Mouse (Mus musculus): ENCODE results near the gene Xirp1. TPM values are rescaled to one million over a fixed set of nuclear protein-coding genes. Genes with fewer than 3 reads are reported as not detected.
A peak's percentile ranks its signal among the peaks of the same experiment; 100 is the strongest.
"Not testable (repeated sequence)": the region's sequence is repeated elsewhere in the genome, so short reads cannot be mapped to it uniquely, and the experiment has no call there.

Xirp1 gene
- total RNA-seq, 2 experiments from 2014 or later, result 0.07 to 0.09 TPM

DNA sequence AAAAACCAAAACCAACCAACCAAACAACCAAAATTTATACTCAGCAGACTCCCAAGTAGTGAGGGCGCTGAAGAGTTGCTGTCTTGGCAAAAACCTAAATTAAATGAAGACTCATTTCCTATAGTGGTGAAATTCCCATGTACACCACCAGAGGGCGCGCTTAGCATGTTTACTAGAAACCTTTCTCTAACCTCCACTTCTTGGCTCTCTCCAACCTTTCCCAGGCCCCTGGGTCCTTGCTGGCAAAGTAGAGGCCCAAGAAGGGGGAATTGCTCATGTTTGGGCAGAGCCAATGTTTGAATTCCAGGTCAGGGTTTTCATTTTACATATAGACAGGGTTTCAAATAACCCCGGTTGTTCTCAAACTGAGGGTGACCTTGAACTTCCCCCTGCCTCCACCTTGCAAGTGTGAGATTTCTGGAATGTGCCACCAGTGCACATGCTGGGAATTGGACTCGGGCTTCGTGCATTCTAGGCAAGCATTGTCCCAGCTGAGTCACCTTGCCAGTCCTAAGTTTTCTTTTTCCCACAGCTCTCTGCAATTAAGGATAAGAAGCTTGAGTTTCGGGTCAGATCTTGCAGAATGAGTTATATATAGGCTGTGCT, 3.0 kb downstream of the Xirp1 start:
- DNase-seq (ENCODE audit: low spot score in 2 of 2), result peak; percentile 84 to 85

DNA sequence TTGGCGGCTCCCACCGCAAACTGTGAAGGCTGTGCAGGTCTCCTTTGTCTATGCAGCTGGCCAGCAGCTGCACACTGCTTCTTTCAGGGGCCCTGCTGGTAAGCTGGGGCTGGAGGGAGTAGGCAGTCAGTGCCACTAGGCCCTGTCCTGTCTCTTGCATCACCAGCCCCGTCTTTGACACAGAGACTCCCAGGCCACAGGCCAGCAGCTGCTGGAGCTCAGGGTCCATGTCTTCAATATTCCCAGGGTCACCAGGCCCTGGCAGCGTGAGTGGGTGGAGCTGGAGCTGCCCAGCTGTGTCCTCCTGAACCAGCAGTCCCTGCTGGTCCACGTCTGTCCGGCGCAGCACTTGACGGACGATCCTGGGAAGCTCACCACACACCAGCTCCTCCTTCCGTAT, 6.4 kb downstream of the Xirp1 start:
- DNase-seq (ENCODE audit: low spot score in 2 of 2), result no peak

DNA sequence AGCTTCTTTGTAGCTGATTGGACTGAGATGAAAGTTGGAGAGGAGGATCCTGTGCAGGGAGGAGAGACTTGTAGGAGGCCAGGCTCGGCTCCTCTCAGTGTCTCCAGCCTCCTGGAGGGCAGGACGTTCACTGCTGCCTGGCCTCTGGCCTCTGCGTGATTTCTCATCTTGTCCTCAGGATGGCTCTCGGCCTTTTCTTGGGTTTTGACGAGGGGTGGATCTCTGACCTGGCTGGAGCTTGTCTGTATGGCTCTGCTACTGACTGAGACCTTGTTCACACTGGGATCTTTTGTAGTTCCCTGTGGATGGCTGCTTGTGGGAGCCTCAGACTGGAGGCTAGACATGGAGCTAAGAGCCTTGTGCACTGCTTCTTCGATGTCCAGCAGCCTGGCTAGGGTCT, 8.6 kb downstream of the Xirp1 start:
- DNase-seq (ENCODE audit: low spot score in 2 of 2), result no peak

DNA sequence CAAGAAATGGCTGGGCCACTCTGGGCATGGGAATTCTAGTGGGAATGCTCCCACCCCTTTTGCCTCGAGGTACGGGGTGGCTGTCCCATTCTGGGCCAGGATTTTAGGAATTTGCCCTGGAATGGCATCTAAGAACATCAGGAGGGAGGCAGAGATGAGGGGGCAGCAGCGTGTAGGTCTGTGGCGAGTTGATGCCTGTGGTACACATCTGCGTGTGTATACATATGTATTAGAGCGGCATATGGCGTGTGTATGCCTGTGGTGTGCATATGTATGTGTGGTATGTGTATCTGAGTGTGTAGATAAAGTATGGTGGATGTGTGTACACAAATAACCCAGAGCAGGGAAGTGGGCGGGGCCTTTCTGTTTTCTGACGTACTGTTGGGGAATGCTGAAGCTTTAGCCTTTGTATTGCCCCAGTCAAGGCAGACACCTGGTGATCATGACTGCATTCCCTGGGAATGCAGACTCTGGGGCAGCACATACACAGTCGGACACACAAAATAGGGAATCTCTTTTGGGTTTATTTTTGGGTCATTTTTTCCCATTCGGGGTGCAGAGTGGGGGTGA, 10.1 kb downstream of the Xirp1 start:
- no peak for DNase-seq (ENCODE audit: low spot score in 2 of 2)

DNA sequence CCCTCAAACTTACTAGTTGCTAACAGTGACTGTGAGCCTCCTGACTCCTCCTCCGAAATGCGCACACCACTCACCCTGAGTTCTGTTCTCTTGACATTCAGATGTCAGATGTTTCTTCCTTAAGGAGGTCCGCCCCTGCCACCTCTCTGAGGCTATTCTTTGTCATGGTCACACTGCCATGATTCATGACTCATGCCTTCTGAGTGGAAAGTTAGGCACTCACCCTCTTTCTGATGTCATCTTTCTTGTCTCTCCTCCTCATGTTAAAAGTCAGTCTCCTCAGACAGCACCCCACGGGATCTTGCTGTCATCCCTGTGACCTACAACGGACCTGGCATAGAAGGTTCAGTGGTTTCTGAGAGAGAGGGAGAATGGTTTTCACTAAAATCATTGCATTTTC, 10.6 kb downstream of the Xirp1 start:
- DNase-seq (ENCODE audit: low spot score in 2 of 2), result no peak

DNA sequence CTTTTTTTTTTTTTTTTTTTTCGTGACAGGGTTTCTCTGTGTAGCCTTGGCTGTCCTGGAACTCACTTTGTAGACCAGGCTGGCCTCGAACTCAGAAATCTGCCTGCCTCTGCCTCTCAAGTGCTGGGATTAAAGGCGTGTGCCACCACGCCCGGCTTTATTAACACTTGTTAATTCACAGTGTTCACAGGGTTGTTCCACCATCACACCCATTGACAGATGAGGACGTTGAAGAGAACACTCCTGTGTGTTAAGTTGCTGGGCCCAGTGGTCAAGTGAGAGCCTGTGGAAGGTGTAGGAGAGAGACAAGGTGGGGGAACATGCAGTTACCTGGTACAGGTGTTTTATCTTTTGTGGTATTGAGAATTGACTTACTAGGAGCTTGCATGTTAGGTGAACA, 11.2 kb downstream of the Xirp1 start:
- DNase-seq (ENCODE audit: low spot score in 2 of 2), result not testable (repeated sequence)

DNA sequence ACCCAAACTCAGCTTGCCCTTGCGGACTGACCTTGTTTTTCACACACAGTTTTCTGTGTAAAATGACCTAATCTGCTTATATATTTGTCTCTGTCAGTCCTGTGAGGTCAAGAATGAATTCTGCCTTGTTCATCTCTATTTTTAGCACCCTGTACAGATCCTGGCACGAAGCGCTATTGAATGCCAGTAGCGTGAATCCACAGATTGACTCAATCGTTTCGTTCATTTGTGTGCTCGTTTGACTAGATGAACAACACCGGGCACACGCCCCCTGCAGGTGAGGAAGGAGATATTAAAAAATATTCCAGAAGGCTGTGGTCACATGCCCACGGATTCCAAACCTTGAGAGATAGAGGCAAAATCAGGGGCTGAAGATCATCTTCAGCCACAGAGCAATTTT, 11.9 kb downstream of the Xirp1 start:
- peak; percentile 75 to 79 for DNase-seq (ENCODE audit: low spot score in 2 of 2)

DNA sequence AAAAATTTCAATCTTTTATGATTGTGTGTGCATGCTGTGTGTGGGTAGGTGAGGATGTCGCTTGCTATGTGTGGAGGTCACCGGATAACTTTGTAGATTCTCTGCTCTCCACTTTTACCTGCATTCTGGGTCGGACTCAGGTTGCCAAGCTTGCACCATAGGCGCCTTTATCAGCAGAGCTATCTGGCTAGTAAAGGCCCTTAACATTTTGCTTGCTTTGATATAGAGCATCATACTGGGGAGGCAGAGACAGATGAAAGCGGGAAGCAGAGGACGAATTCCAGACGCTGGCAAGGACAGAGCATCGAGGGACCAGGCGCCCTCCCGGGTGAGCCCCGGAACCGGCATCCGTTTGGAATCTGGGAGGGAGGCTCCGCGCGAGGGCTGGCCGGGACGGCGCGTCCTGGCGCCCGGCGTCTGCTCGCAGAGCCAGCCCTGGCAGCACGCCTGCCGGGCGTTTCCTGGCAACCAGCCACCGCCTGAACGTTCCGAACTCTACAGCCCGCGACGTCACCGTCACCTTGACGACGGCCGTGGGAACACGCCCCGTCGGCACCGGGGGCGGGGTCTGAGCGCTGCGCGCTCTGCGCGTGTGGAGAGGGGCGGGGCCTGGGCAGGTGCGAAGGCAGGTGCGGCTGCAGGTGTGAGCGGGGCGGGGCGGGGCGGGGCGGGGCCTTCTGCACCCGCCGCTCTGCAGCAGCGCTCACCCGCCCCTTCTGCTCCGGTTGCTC, 12.5 kb downstream of the Xirp1 start:
- peak; percentile 99 for DNase-seq (ENCODE audit: low spot score in 2 of 2)

DNA sequence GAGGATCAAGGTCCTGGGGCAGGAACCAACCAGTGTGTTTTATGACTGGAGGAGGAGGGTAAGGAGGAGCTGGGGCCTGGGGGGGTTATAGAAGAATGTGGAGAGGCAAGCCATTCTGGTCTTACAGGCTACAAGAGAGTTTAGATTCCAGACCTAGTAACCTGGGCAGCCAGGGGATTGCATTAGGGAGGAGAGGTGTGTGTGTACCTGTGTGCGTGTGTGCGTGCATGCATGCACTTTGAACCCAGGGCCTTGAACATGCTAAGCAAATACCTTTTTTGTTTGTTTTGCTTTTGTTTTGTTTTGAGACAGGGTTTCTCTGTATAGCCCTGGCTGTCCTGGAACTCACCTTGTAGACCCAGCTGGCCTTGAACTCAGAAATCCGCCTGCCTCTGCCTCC, 13.5 kb downstream of the Xirp1 start:
- DNase-seq (ENCODE audit: low spot score in 2 of 2), result no peak

DNA sequence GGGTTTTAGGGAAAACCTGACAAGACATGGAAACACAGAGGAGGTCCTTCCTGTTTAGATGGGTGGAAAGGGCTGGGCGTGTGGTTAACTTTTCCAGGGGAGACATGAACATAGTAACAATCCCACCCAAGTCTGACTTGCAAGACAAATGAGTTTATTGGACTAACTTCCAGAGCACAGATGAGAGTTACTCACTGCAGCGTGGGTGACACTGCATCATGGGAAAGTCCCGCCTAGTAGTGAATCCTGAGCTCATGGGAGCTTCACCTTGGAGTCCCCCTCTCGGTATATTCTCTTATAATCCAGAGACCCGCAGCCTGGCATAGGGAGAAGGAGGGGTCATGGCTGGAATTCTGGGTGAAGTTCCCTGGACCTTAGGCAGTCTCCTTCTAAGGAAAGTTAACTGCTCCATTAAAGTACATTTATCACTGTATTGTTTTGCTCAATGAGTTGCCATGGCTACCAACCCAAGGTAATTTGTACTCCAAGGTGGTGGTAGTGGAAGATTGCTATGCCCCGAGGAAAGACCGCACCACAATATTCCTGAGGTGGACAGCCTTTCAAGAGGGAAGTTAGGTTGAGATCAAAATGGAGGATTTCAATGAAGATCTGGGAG, 14.1 kb downstream of the Xirp1 start:
- no peak for DNase-seq (ENCODE audit: low spot score in 2 of 2)

DNA sequence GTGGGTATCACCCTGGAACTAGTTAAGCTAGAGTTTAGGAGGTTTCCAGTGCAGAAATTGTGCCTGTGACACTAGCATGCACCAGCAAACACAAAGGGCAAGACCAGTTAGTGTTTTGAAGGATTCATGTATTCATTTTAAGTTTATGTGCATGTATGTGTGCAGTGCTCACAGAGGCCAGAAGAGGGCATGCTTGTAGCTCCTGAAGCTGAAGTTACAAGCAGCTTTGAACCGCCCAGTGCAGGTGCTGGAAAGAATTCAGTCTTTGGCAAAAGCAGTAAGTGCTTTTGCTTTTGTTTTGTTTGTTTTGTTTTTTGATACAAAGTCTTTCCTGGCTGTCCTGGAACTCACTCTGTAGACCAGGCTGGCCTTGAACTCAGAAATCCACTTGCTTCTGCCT, 15.6 kb downstream of the Xirp1 start:
- DNase-seq (ENCODE audit: low spot score in 2 of 2), result no peak

DNA sequence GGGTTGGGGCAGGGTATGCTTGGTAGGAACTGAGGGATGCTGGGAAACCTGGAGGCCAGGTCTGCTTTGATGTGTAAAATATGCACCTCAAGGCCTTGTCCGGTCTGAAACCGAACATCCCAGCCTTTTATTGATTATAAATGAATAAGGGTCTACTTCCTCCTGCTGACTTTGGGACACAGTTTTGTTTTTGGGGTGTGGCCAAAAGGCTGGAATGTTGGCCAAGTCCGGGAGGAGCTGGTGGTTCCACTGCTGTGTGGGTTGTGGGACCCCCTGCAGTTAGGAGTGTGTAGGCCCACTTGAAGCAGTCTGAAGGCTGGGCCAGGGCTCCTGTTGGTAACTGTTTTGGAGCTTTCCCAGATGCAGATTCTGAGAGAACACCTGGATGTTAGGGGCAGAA, 17.5 kb downstream of the Xirp1 start:
- no peak for DNase-seq (ENCODE audit: low spot score in 2 of 2)

DNA sequence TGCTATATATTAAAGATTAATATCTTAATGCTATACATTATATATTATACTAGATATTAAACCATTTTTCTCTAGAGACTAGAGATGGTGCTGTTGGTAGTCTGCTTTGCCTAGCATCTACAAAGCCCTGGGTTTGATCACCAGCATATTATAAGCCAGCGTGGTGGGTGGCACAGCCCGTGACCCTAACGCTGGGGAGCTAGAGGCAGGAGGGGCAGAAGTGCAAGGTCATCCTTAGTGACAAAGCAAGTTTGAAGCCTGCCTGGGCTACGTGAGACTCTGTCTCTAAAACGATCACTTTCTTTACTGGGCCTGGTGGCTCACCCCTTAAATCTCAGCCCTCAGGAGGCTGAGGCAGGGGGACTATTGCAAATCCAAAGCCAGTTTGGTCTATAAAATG, 20.5 kb downstream of the Xirp1 start:
- DNase-seq (ENCODE audit: low spot score in 2 of 2), result no peak

DNA sequence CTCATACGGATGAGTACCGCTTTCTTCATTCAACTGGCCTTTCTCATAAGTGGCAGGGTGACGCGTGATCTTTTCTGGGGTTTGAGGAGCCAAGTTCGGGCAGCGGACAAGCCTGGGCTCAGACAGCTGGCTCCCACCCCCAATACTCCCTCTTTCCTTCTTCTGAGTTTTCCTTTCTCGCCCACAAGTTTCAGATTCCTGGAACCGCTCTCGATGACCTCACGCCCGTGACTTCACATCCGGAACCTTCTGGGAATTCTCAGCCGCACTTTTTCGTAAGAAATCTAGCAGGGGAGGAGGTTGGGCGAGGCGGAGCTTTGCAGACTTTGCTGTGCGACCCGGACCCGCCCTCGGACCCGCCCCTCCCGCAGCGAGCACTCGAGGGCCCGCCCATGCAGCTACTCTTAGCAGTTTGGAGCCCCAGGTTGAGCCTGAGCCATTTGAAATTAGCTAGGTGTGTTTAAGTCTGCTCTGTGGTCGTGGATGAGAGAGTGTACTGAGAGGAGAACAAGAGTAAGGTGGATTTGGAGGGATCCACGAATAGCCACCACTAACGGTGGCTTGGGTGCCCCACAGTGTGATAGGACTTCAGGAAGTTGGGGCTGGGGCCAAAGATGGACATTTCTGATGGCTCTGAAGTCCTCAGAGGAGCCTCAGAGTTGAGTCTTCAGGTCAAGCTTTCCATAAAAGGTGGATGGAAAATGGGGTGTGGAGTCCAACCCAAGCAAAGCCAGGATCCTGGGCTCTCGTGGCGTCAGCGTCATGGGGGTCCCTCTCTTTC, 21.3 kb downstream of the Xirp1 start:
- peak in 1 of 2 experiments; percentile 56 for DNase-seq (ENCODE audit: low spot score in 2 of 2)

DNA sequence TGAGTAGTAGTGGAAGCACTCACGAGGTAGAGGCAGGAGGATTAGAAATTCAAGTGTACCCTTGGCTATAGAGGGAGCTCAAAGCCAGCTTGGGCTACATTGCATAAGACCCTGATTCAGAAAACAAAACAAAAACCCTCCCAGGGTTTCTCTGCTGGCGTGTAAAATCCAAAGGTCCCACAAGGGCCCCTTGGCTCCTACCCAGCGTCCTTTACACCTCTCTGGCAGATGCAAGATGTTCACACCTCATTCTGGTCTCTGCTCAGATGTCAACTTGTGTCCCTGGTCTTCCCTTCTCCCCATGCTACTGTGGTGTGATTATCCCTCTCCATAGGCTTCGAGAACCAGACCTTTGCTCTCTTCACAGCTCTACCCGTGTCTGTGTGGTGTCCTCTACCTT, 22.6 kb downstream of the Xirp1 start:
- no peak for DNase-seq (ENCODE audit: low spot score in 2 of 2)

DNA sequence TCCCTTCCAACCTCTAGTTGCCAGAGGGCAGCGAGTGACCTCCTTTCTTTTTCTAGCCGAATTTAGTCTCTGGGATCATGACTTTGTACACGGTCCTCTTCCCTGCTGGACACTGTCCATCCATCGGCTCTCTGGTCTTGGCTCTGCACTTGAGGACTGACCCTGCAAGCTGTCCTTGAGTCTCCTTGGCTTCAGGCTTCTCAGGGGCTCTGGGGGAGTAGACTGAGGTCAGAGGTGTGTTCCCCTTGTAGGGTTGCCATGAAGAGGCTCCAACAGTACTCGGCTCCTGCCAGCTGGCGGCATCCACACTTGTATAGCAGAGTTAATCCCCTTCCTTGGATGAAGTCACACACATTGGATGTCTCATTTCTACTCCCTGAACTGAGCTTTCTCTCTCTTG, 23.8 kb downstream of the Xirp1 start:
- peak in 1 of 2 experiments; percentile 14 for DNase-seq (ENCODE audit: low spot score in 2 of 2)

DNA sequence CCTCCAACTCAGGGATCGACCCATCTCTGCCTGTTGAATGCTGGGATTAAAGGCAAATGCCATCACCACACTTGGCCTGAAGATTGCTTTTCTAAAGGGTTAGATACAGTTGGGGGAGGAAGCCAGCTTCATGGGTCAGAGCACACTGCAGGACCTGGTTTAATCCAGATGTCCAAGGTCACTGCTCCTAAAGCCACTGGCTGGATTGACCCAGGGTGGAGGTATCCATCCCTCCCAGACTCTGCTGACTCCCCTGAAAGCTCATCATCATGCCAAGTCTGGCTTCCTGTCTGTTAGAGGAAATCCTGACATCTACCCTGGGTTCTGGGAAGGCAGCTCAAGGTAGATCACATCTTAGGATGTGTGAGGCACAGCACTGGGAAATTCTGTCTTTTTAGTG, 24.6 kb downstream of the Xirp1 start:
- no peak for DNase-seq (ENCODE audit: low spot score in 2 of 2)

DNA sequence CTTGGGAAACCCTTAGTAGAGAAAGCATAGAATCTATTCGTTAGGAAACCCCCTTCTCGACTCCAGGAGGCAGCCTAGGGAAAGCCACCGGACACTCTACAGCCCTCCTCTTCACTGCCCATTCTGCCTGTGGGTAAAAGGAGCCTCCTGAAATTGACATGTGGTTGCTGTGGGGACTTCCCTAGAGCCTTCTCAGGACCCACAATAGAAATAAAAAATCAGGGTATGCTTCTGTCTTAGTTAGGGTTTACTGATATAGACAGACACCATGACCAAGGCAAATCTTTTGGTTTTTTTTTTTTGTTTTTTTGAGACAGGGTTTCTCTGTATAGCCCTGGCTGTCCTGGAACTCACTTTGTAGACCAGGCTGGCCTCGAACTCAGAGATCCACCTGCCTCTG, 27.3 kb downstream of the Xirp1 start:
- no peak for DNase-seq (ENCODE audit: low spot score in 2 of 2)

DNA sequence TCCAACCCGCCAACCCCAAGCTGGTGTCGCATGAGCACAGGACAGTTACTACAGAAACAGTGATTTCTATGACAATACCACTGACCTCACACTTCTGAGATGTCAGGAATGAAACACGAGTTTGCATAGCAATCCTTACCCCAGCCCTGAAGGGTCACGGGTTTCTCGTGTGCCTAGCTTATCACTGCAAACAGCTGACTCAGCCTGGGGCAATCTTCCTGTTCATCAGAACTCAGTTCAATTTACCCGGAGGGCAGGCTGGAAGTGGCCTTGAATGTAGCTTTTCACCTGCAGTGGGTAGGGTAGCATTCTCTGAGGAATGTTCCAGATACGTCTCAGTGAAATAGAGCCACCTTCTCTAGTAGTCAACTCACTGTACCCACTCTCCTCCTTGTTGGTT, 29.2 kb downstream of the Xirp1 start:
- DNase-seq (ENCODE audit: low spot score in 2 of 2), result no peak

DNA sequence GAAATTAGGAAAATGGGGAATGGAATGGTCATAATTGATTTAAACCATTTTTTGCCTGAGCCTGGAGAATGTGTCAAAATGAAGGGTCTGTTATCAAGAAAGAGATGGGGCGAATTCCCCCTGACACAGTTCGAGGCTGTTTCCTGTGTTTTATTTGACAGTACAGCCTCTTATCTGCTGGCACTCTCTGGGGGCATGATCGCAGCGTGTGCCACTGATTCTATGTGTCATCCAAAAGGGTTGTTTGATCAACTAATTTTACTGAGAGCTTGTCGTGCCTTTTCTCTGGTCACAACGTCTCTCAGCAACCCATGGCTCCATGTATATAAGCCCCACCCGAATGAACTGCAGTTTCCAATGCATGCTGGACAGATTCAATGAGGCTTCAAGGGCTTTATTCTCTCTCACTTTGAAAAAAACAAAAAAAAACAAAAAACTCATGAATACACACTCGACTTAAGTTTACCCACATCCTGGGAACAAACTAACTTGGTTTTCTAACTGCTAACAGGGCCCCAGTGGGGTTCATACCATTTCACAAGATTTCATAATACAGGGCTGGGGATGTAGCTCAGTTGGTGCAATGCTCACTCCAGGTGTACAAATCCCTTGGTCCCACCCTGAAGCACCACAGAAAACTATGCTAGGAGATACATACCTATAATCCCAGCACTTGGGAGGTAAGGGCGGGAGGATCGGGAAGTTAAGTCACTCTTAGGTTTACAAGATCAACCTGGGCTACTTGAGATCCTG, 30.1 kb downstream of the Xirp1 start:
- DNase-seq (ENCODE audit: low spot score in 2 of 2), result no peak

DNA sequence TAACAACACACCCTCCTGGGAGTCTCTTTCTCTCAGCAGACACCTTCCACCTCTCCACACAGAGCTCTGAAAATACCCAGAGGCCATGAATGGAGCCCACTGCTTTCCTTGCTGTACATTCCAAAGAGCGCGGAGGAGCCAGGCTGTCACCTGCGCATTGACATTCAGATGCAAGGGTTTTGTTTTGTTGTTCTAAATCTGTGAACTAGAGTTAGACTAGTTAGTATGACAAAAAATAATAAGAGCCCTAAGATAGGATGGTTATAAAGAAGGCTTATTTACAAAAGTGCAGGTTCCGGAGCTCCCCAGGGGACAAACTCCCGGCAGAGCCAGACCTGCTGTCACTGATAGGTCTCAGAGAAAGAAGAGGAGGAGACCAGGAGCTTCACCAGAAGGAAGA, 32.1 kb downstream of the Xirp1 start:
- no peak for DNase-seq (ENCODE audit: low spot score in 2 of 2)

Data from layer of hippocampus, postnatal 10 days (tissue).